Mouse (Mus musculus): ENCODE data around the gene Mast3.

Mast3 gene

DNA sequence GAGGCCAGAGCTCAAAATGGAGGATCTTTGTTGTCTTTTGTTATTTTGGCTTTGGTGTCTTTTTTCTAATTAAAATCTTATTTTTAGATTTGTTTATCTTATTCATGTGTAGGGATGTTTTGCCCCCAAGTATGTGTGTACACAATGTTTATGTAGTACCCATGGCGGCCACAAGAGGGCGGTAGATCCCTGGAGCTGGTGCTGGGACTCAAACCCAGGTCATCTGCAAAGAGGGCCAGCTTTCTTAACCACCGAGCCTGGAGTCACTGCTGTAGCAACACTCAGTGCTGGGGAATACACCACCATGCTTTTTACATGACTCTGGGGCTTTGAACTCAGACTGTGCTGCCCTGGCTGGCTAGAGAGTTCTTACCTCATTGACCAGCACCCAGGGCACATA lies 41.5 kb downstream of the Mast3 start:
- peak in 1 of 2 experiments; percentile 63 for DNase-seq (ENCODE audit: low read depth in 1 of 2, low spot score in 2 of 2)

DNA sequence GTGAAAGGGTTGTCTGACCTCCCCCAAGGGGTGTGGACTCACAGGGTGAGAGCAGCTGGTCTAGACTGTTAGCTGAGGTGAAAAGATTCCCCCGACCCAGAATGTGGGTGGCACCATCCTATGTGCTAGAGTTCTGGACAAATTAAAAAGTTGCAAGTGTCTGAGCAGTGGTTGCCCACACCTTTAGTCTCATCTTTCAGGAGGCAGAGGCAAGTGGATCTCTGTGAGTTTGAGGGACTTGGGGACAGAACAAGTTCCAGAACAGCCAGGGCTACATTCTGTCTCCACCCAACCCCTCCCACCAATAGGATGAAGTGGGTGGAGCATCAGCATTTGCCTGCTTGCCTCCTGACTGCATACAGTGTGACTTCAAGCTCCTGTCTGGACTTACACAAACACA lies 42.7 kb downstream of the Mast3 start:
- no peak for DNase-seq (ENCODE audit: low read depth in 1 of 2, low spot score in 2 of 2)

DNA sequence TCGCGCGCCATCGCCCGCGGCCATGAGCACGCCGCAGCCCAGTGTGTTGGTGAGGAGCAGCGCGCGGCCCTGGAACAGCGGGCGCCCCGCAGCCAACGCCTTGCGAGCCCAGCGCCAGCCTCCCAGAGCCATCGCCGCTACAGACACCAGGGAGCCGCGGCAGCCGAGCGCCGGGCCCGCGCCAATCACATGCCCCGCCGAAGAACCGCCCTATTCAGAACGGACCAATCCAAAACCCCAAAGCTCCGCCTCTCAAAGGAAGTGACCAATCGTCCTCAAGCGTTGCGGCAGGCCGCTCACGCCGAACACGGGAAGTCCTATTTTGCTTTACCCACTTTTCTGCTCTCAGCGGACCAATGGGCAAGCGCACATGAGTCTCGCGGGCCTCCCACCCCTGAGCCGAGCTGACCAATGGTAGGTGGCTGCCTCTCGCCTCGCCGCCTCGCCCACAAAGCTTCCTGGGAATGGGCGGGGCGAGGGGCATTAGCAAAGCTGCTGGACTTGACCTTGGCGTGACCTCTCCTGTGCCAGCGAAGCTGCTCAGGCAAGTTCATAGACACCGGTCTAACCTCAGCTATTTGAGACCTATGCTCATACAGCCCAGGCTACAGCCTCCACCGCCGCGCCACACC lies 44.0 kb downstream of the Mast3 start, which contains the start of gene Mpv17l2:
TSS of gene Mpv17l2 (minus strand) at position 172 of the 632 bp plus-strand sequence.
- DNase-seq (ENCODE audit: low read depth in 1 of 2, low spot score in 2 of 2), result peak; percentile 88 to 95

DNA sequence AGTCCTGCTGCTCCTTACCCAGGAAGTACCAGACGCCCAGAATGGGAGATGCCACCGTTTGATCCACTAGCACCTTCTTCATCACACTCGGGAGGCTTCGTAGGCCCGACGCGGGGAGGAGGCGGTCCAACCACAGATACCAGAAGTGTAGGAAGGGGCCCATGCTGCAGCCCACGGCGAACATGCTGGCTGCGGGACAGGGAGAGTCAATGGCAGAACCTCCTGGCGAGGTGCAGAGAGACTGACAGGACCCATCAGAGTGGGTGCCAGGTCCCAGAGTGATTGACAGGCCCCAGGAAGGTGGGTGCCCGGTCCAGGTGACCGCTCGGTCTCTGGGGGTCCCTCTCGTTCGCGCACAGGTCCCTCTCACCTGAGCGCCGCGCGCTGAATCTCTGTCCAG lies 44.5 kb downstream of the Mast3 start:
- DNase-seq (ENCODE audit: low read depth in 1 of 2, low spot score in 2 of 2), result no peak

DNA sequence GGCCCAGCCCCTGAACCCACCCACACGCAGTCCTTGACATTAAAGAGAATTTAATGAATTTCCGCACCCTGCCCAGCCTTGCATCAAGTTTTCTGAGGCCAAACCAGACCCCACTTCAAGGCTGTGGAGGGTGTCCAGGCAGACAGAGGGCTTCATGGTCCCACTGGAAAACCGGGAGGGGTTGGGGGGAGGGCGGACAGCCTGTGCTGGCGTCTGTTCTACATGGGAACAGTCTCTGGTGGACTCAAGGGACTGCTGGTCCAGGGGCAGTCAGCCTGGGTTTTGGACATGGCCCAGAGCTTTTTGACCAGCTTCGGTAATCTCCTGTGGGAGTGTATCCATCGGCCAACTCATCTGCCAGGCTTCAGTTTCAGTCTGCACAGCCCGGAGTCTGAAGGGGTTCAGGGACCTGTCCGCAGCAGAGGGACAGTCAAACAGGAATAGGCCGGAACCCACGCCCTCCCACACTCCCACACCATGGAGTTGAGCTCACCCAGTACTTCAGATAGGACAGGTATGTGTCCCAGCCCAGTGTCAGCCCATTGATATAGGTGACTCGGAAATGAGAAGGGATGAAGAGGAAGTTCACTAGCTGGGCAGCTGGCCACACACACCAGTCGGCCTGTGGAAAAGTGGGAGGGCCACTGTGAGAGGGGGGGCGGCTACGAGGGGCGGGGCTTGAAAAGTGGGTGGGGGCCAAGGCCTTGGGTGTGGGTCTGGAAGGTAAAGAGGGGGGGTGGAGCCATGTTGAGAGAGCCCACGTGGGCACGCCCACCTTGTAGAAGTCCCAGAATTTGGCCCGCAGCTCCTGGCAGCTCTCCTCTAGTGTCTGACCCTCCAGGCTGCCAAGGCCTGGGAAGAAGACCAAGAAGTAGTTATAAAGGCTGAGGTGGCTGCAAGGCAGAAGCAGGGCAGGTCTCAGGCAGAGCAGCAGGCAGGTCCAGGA lies 46.0 kb downstream of the Mast3 start:
- DNase-seq (ENCODE audit: low read depth in 1 of 2, low spot score in 2 of 2), result no peak

DNA sequence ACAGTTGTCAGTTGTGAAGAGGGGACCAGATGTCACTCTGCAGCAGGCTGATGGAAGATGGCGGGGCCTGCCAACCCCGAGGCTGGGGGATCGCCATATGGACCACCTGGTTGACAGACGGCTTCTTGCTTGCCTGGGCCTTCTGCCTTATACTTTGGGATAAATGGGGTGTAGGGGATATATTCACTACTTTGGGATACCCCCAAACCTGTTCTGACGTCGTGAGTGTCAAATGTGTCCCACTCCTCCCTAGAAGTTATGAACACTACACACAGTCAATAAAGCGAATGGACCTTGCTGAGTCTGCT lies 46.6 kb downstream of the Mast3 start:
- no peak for DNase-seq (ENCODE audit: low read depth in 1 of 2, low spot score in 2 of 2)

DNA sequence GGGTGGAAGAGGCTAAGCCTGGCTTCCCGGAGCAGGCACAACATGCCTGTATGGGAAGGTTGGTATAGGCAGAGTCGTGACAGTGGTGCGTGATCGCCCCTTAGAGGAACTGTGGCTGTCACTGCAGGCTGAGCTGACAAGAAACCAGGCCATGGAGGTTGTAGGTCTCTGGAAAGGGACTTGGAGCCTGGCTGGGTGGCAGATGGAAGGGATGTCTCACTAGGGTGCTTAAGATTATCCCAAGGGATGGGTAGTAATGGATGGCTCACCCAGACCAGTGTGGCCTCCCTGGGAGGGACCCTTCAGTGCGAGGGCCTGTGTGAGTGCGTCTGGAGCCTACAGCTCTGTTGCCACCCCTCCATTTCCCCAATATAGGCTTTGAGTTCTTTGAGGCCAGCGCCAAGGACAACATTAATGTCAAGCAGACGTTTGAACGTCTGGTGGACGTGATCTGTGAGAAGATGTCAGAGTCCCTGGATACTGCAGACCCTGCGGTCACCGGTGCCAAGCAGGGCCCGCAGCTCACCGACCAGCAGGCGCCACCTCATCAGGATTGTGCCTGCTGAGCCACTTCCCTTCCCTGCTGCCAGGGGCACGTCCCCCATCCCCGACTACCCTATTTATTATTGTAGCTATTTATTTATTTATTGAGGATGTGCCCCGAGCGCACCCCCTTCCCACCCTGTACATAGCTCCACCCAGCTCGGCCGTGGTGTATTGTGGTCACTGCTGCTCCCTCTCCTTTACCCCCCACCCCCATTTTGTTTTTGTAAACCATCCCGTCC lies 47.1 kb downstream of the Mast3 start:
- DNase-seq (ENCODE audit: low read depth in 1 of 2, low spot score in 2 of 2), result no peak

DNA sequence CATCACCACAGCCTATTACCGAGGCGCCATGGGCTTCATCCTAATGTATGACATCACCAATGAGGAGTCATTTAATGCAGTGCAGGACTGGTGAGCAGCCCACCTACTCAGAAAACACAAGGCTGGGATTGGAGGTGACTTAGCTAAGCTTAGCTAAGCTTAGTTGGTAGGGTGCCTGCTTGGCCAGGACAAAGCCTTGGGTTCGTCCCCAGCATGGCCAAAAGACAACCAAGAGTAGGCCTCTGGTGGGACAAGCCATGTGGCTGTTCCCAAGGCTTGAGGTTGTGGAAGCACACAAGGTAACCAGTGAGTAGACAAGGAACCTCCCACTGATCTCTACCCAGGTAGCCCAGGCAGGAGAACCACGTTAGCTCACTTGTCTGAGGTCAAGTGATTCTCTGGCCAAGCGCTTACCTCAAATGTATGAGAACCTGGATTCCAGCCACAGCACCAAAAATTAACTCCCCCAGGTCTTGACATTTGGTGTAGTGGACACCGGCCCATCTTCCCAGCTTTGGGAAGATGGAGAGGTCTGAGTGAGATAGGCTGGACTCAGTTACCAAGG lies 48.3 kb downstream of the Mast3 start:
- DNase-seq (ENCODE audit: low read depth in 1 of 2, low spot score in 2 of 2), result no peak

DNA sequence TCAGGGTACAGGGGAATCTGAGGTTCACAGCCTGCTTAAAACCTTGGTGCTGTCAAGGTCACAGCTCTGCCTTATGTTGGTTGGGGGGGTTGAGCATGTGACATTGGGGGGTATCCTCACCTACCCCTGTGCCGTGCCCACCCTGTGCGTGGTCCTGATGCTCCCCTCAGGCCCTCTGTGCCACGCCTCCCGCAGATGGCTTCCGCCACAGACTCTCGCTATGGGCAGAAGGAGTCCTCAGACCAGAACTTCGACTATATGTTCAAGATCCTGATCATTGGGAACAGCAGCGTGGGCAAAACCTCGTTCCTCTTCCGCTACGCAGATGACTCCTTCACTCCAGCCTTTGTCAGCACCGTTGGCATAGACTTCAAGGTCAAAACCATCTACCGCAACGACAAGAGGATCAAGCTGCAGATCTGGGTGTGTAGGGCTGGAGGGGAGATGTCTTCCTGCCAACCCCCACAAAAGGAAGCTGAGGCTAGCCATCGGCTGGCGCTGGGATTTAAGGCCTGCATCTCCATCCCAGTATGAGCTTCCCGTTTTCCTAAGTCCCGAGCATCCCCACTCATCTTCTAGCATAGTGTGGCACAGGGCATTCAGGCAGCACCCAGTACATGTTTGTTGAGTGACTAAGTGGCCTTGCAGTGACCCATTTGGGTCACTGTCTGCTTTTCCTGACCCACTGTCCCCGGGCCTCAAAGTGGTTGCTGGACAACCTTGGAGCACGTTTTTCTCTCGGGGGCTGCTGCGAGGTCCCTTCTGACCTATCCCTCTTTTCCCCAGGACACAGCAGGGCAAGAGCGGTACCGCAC lies 49.0 kb downstream of the Mast3 start:
- DNase-seq (ENCODE audit: low read depth in 1 of 2, low spot score in 2 of 2), result no peak

DNA sequence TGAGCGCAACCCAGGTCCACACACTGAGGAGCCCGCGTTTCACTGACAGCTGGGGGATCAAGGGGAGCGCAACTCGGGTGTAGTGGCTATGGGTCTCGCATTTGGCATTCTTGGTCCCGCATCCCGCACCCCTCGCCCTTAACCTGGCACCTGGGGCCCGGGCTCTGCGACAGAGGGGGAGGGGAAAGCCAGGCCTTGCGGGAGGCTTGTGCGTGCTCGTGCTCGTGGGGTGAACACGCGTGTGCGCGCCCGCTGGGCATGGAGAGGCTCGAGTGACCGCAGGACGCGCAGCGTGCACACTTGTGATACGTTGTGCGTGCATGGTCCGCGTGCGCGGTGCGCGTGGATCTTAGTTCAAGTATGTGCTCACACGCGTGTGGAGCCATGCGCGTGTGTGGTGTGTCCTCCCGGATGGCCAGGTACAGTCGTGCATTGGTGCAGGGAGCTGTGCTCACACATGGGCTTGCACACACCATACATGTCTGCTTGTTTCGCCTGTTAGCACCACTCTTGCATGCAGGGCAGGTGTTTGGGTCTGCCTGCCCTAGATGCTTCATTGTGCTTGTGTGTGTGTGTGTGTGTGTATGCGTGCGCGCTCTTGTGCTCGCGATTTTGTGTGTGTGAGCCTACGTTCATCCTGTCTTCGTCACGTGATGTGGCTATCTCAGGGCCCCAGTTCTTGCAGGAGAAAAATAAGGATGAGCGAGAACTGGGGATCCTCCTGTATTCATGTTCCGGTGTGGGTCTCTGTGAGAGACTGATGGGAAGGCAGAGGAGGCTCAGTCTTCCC lies 49.8 kb downstream of the Mast3 start:
- DNase-seq (ENCODE audit: low read depth in 1 of 2, low spot score in 2 of 2), result no peak

DNA sequence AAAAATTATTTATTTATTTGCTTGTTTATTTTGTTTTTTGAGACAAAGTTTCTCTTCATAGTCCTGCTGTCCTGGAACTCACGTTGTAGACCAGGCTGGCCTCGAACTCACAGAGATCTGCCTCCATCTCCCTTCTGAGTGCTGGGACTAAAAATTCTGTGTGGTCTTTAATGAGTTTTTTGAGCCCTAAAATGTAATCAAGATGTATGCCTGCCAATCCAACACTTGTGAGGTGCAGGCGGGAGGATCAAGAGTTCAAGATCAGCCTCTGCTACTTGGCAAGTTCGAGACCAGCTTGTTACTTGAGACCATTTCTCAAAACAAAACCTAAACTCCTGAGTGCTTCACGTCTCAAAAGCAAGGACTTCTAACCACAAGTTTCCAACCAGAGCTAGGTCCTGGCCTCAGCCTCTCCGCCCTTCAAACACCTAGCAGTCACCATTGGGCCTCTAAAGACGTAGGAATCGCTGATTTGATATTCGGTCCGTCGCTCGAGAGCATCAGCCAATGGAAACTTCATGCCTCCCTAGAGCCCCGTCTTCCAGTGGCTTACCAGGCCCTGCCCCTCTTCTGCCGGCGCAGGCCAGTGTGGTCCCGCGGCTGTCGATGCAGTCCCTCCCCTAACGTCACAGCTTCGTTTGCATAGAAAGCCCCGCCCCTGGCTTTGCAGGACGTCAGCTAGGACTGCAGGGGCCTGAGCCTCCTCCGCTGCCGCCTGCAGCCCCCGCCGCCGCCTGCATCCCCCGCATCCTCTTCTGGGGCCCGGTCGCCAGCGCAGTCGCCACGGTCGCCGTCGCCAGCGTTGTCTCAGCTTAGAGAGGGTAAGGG lies 50.6 kb downstream of the Mast3 start, which contains the start of gene Rab3a:
TSS of gene Rab3a (plus strand) at position 637 of the 828 bp plus-strand sequence.
- DNase-seq (ENCODE audit: low read depth in 1 of 2, low spot score in 2 of 2), result peak; percentile 93 to 94

DNA sequence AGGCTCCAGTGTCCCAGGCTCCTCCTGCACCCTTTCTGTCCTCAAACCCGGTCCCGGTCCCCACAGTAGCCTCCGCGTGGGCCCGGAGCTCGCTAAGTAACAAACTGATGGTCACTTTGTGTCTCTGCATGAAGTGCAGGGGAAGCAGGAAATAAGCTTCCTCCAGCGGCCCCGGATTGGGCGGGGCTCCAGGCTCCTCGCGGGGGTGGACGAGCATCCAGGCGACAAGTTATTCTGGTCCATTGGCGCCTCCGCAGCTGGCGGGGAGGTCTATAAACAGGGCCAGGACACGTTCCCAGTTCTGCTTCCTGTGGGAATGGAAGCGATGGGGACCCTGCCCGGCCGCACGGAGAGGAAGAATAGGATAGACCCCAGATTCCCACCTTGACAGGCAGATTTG lies 51.7 kb downstream of the Mast3 start:
- no peak for DNase-seq (ENCODE audit: low read depth in 1 of 2, low spot score in 2 of 2)

DNA sequence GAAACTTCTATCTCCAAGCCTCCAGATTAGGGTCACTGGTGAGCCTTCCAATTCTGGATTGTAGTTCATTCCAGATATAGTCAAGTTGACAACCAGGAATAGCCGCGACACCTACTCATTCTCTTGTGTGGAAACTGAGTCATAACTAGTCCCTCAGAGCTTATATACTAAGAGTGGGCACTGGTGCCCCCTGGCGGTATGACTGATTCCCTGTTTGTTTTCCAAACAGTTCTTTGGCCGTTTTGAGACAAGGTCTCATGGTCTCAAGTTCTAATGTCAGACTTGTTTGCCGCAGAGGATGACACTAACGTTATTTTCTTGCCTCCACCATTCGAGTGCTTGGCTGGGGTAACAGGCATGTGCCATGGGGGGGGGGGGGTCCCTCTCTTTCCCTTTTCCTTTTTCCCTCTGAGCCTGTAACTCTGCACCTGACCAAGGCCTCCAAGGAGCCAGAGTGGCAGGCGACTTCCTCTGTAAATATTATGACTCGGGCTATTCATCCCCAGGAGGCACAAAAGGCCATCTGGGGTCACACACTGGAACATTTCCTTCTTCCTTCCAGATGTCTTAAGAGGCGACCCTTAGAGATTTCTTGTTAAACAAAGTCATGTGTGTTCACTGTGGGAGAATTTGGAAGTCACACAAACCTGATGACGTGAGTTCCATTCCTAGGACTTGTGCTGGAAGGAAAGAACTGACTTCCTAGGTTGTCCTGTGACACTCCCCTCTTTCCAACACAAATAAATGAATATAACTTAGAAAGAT lies 52.7 kb downstream of the Mast3 start:
- no peak for DNase-seq (ENCODE audit: low read depth in 1 of 2, low spot score in 2 of 2)

DNA sequence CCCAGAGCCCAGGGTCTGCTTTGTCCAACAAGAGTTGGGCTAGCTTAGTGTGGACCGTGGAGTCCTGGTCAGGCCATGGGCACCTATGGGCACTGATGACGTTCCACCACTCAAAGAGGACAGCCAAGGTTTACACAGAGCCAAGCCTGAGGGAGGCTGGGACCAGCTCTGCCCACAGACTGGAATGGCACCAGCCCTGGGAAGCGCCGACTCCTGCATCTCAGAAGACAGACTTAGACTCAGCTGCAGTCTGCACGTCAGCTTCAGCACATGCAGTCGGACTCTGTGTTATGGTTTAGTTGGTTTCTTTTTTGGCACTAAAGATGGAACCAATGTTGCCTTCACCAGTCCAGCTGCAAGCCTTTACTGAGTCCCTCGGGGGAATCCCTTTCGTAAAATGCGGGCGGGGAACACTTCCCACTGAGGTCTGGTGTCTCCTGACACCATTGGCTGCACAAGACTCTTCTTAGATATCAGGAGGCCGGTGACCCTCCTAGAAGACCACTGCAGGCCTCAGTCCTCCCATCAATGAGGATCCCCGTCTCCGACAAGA lies 54.6 kb downstream of the Mast3 start:
- DNase-seq (ENCODE audit: low read depth in 1 of 2, low spot score in 2 of 2), result no peak

DNA sequence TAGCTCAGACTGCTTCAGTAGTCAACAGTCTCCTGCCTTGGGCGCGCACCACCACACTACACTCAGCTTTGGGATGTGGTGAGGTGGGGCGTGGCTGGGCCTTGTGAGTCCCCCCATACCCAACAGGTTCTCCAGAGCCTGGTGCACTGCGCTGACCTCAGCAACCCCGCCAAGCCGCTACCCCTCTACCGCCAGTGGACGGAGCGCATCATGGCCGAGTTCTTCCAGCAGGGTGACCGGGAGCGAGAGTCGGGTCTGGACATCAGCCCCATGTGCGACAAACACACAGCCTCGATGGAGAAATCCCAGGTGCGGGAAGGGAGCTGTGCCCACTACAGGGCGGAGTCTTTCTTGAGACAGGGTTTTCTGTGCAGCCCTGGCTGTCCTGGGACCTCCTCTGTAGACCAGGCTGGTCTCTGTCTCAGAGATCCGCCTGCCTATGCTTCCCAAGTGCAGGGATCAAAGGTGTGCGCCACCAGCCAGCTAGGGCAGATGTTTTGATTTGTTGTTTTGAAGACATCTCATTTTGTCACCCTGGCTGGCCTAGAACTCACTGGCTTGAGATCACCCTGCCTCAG lies 55.7 kb downstream of the Mast3 start:
- DNase-seq (ENCODE audit: low read depth in 1 of 2, low spot score in 2 of 2), result no peak

DNA sequence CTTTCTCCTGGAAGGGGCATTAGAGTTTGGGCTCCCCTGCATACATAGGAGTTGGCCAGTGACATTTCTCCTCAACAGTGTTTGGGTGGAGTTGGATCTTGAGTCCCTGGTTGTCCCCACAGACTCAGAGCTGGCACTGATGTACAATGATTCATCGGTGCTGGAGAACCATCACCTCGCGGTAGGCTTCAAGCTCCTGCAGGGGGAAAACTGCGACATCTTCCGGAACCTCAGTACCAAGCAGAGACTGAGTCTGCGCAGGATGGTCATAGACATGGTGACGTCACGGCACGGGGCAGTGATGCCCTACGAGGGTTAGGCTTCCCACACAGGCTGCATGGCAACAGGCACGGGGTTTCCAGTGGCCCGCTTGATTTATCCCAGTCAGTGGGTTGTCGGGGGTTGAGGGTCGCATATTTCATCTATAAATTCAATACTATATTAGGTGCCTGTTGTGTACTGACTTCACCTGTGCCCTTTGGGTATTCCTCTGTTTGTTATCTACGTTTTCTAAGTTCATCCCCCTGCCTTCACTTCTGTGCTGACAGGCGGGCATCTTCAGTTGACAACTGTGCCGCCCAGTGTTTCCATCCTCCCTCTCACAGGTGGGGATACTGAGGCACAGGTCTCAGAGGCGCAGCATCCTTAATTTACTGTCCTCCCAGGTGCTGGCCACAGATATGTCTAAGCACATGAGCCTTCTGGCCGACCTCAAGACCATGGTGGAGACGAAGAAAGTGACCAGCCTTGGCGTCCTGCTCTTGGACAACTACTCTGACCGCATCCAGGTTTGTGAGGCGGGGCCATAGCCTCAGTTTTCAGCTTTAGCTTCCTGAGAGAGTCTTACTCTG lies 56.4 kb downstream of the Mast3 start:
- DNase-seq (ENCODE audit: low read depth in 1 of 2, low spot score in 2 of 2), result no peak
